Mouse (Mus musculus) heart, embryonic 14.5 days (tissue): ENCODE results near the gene Jarid2. TPM values are rescaled to one million over a fixed set of nuclear protein-coding genes. Genes with fewer than 3 reads are reported as not detected.

ENCODE experiments used
- ATAC-seq: fragments of 200-750 bp; cut with Nextera tagmentation; 2 replicates; pipeline ENCODE4 v1.8.0; 2017; ENCODE audit warnings: low read depth, moderate TSS enrichment; ENCODE audit not compliant: insufficient number of reproducible peaks, insufficient read depth, low FRiP score
- H3K27ac ChIP-seq, 2 experiments: fragments of 200-500 bp in 1 of 2; fragments of 300-500 bp in 1 of 2; sonication (generic) in 1 of 2; replicated peaks in 1 of 2; 2 replicates each; pipeline ENCODE4 v1.5.1; 2012 to 2014; ENCODE audit warnings: low read depth in 2 of 2, low read length in 2 of 2, control low read depth in 1 of 2, mild to moderate bottlenecking in 1 of 2, mixed read lengths in 1 of 2; ENCODE audit not compliant: control insufficient read depth in 1 of 2, insufficient read depth in 1 of 2
- H3K27me3 ChIP-seq: fragments of 300-500 bp; sonication (generic); 2 replicates; pipeline ENCODE4 v1.6.1; 2014; ENCODE audit warnings: mild to moderate bottlenecking, low read length, control low read depth; ENCODE audit not compliant: control insufficient read depth, insufficient read depth
- H3K36me3 ChIP-seq: fragments of 300-500 bp; sonication (generic); 2 replicates; pipeline ENCODE4 v1.6.1; 2014; ENCODE audit warnings: mild to moderate bottlenecking, control low read depth, low read length, mixed read lengths; ENCODE audit not compliant: control insufficient read depth, insufficient read depth
- H3K4me1 ChIP-seq, 2 experiments: fragments of 200-500 bp in 1 of 2; fragments of 300-500 bp in 1 of 2; sonication (generic) in 1 of 2; 2 replicates each; pipeline ENCODE4 v1.6.1; 2012 to 2014; ENCODE audit warnings: low read length in 2 of 2, control low read depth in 1 of 2, mixed read lengths in 1 of 2; ENCODE audit not compliant: control insufficient read depth in 2 of 2, insufficient read depth in 2 of 2
- H3K4me2 ChIP-seq: fragments of 300-500 bp; sonication (generic); 2 replicates; pipeline ENCODE4 v1.6.1; 2014; ENCODE audit warnings: mild to moderate bottlenecking, low read length
- H3K4me3 ChIP-seq, 2 experiments: fragments of 200-500 bp in 1 of 2; fragments of 300-500 bp in 1 of 2; sonication (generic) in 1 of 2; 2 replicates each; pipeline ENCODE4 v1.5.1; 2012 to 2014; ENCODE audit warnings: low read length in 2 of 2, mild to moderate bottlenecking in 2 of 2, control low read depth in 1 of 2, low read depth in 1 of 2, moderate library complexity in 1 of 2; ENCODE audit not compliant: control insufficient read depth in 1 of 2, insufficient read depth in 1 of 2
- H3K9ac ChIP-seq: fragments of 300-500 bp; sonication (generic); 2 replicates; pipeline ENCODE4 v1.6.1; 2014; ENCODE audit warnings: mild to moderate bottlenecking, low read length
- H3K9me3 ChIP-seq: fragments of 300-500 bp; sonication (generic); 2 replicates; pipeline ENCODE4 v1.6.1; 2016; ENCODE audit warnings: low read length, control low read depth; ENCODE audit not compliant: control insufficient read depth
- WGBS: fragments of 180-500 bp; shearing (Covaris S2); extraction: QIAGEN DNeasy Blood & Tissue Kit; methylation state at CpG from one replicate; pipeline ENCODE4 v1.1.7; 2014; 5-methylcytosine and 5-hydroxymethylcytosine counted together
- polyA plus RNA-seq: library from polyadenylated mRNA; unstranded; fragments of >200 nt; fragmentation: Nextera tagmentation; extraction: Ambion mirVana; gene quantifications from 2 replicates; pipeline ENCODE4 v1.2.1, GENCODE M21; 2014

Gene Jarid2
- polyA plus RNA-seq, 1 experiment from 2014 or later, result 17.4 TPM

DNA sequence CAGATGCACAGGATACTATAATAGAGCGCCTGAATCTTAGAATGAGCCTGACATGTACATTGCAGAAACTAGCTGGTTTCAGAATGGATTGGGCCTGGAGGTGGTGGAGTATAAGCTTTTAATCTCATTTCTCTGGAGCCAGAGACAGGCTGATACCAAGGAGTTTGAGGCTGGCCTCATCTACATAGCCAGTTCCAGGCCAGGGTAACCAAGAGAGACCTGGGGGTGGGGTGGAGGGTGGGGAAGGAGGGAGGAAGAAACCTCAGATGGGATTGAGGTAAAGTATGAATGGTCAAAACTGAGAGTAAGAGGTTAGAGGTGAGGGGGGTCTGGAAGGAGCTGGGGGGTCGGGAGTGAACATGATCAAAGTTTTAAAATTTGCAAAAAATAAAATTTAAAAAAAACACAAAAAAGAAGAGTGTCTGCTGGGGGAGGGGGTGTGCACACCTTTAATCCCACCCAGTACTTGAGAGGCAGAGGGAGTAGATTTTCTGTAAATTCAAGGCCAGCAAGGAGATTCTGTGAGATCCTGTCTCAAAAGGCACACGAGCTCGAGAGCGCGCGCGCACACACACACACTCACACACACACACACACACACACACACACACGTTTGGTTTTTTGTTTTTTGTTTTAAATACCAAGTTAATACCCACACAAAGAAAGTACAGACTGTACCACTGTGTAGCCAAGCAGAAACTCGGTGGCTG lies 22.9 kb upstream of the Jarid2 start:
- no peaks in the 10 kb centered on the region for H3K4me1 ChIP-seq
- no peak overlapping the region for H3K4me2 ChIP-seq
- WGBS, result 85% methylated on average over 10 of the region's 10 CpGs
- no peak overlapping the region for H3K4me3 ChIP-seq
- H3K27me3 ChIP-seq, result no peaks in the 10 kb centered on the region
- no peak overlapping the region for H3K9ac ChIP-seq
- H3K36me3 ChIP-seq, result no peaks in the 10 kb centered on the region
- no peaks in the 10 kb centered on the region for H3K9me3 ChIP-seq
- H3K27ac ChIP-seq, result no peak overlapping the region
- no peak for ATAC-seq

DNA sequence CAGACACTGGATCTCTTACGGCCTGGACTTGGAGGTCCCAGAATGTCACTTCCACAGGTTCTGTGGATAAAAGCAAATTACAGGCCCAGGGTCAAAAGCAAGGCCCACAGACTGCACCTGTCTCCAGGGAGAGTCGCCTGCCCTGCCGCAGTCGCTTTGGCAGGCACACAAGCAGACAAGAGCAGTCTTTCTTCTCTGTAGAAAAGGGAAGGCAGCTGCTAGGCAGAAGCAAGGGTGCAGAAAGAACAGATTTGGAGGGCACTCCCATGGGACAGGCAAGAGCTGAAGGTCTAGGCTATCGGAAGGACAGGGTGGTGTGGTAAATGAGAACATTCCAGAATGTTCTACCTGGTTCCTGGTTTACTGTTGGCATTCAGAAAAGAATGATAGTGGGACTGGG lies 22.1 kb upstream of the Jarid2 start:
- H3K4me2 ChIP-seq, result no peak overlapping the region
- no peak for ATAC-seq
- H3K9ac ChIP-seq, result no peak overlapping the region
- H3K36me3 ChIP-seq, result no peaks in the 10 kb centered on the region
- H3K27me3 ChIP-seq, result no peaks in the 10 kb centered on the region
- no peak overlapping the region for H3K27ac ChIP-seq
- H3K4me1 ChIP-seq, result no peaks in the 10 kb centered on the region
- 86% methylated on average over 5 of the region's 5 CpGs for WGBS
- H3K9me3 ChIP-seq, result no peaks in the 10 kb centered on the region
- H3K4me3 ChIP-seq, result no peak overlapping the region

DNA sequence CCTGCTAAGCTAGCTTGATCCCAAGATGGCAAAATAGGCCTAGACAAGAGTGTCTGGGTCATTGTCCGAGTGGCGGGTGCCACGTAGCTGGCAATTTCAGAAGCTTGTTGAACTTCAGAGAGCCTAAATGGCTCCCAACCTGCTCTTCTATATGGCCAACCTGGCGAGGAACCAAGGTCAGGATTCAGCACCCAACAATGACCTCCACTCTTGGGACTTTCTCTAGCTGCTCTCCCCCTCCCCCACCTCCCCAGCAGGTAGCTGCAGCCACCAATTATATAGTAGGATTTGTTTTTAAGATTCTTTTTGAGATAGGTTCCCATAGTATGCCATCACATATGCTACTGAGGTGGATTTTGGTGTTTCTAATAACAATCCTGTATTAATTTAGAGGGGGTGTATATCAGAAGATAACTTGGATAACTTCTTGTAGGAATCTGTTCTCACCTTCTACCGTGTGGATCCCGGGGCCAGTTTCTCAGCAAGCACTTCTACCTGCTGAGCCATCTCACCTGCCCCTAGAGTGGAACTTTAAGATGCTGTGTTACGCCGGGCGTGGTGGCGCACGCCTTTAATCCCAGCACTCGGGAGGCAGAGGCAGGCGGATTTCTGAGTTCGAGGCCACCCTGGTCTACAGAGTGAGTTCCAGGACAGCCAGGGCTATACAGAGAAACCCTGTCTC lies 20.8 kb upstream of the Jarid2 start:
- H3K9me3 ChIP-seq, result no peaks in the 10 kb centered on the region
- no peak for ATAC-seq
- no peaks in the 10 kb centered on the region for H3K27me3 ChIP-seq
- H3K27ac ChIP-seq, result no peak overlapping the region
- no peak overlapping the region for H3K4me3 ChIP-seq
- no peak overlapping the region for H3K9ac ChIP-seq
- H3K4me1 ChIP-seq, result no peaks in the 10 kb centered on the region
- no peak overlapping the region for H3K4me2 ChIP-seq
- H3K36me3 ChIP-seq, result no peaks in the 10 kb centered on the region
- 92% methylated on average over 14 of the region's 14 CpGs for WGBS

DNA sequence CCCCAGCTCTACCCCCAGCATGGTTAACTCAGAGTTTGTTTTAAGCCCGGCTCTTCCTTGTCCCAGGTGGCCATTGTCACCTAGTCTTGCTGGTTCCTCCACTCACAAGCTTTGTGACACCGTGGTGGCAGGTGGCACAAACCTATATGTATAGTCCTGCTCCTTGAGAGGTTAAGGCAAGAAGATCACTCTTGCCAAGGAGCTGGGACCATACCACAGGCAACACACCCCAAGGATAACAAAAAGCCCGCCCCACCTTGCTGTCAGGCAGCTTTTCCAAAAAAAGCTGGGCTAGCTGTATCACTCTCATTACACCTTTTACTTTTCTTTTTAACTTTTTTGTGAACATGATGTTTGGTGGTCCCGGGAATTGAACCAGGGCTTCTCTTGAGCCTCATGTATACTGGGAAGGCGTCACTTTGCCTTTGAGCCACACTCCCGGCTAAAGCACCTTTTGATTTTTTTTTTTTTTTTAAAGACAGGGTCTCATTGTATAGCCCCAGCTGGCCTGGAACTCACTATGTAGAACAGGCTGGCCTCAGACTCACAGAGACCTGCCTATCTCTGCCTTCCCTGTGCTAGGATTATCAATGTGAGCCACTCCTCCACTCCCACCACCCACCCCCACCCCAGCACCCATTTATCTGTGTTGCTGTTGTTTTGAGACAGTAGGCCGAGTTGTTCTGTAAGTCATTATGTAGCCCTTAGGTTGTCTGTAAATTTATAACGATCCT lies 19.4 kb upstream of the Jarid2 start:
- no peak overlapping the region for H3K9ac ChIP-seq
- no peaks in the 10 kb centered on the region for H3K9me3 ChIP-seq
- H3K27ac ChIP-seq, result no peak overlapping the region
- no peaks in the 10 kb centered on the region for H3K27me3 ChIP-seq
- ATAC-seq, result no peak
- 75% methylated on average over 8 of the region's 8 CpGs for WGBS
- H3K4me2 ChIP-seq, result no peak overlapping the region
- H3K4me1 ChIP-seq, result no peaks in the 10 kb centered on the region
- H3K4me3 ChIP-seq, result no peak overlapping the region
- no peaks in the 10 kb centered on the region for H3K36me3 ChIP-seq

DNA sequence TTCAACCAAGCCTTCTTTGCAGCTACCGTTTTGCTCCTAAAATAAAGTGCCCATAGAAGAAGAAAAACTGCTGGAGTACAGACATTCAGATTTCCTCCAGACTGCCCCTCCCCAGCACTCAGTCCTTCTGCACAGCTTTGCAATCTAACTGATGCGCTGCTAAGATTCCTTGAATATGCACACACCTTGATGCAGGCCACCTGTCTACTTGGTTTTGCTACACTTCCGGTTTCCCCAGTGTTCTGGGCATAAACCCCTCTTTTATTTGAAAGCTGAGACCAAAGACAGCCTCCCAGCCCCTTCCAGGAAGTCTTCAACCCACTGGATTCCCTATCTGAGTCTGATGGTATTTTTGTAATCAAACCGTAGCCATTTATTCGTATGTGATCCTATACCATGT lies 18.2 kb upstream of the Jarid2 start:
- no peaks in the 10 kb centered on the region for H3K27me3 ChIP-seq
- ATAC-seq, result no peak
- no peak overlapping the region for H3K4me3 ChIP-seq
- no peak overlapping the region for H3K27ac ChIP-seq
- no peaks in the 10 kb centered on the region for H3K9me3 ChIP-seq
- H3K9ac ChIP-seq, result no peak overlapping the region
- 52% methylated on average over 5 of the region's 5 CpGs for WGBS
- no peaks in the 10 kb centered on the region for H3K36me3 ChIP-seq
- H3K4me1 ChIP-seq, result no peaks in the 10 kb centered on the region
- no peak overlapping the region for H3K4me2 ChIP-seq

DNA sequence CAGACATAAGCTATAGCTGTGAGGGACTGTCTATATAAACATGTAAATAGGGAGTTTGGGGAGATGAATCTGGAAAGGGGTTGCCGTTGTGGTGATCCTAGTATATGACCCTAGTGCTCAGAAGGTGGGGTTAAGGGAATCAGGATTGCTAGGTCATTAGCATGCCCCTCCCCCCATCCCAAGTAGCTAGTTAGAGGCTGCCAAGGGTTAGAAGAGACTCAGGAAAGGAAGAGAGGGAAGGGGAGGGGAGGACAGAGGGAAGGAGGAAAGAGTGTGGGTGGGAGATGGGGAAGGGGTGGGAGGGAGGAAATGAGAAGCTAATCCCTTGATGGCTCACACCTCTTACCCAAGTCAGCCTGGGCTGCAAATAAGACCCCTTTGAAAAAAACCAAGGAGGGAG lies 17.4 kb upstream of the Jarid2 start:
- no peaks in the 10 kb centered on the region for H3K36me3 ChIP-seq
- no peak overlapping the region for H3K4me3 ChIP-seq
- no peak overlapping the region for H3K9ac ChIP-seq
- 35% methylated on average over 1 of the region's 1 CpGs for WGBS
- ATAC-seq, result no peak
- H3K27ac ChIP-seq, result no peak overlapping the region
- H3K27me3 ChIP-seq, result no peaks in the 10 kb centered on the region
- no peaks in the 10 kb centered on the region for H3K4me1 ChIP-seq
- no peaks in the 10 kb centered on the region for H3K9me3 ChIP-seq
- H3K4me2 ChIP-seq, result no peak overlapping the region

DNA sequence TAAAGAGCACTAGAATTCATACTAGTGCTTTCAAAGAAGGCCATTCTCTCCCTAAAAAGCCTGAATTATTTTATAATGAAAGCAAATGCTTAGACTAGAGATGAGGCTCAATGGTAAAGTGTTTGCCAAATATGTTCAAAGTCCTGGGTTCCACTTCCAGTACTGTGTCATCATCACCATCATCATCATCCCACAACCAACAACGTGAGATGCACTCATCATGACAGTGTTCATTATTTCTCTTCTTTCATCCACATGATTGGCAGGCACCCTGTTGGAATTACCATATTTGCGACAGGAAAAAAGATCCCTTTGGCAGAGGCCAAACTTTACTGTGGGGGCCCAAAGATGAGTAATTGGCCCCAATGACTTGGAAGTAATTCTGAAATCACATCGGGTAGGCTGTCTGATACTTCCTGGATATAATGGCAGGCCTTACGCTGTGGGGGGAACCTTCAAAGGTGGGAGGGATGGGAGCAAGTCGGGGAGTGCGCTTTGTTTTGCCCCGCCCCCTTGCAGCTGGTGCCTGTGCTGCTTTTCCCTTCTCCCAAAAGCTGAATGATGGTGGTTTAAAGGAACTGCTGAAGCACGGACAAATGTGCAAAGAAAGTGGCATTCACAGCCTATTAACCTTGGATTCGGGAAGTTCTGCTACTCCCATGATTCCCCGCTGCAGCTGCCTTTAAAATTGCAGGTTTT lies 13.9 kb upstream of the Jarid2 start:
- no peak for ATAC-seq
- H3K9me3 ChIP-seq, result no peaks in the 10 kb centered on the region
- H3K36me3 ChIP-seq, result no peaks in the 10 kb centered on the region
- H3K4me2 ChIP-seq, result no peak overlapping the region
- no peak overlapping the region for H3K9ac ChIP-seq
- no peaks in the 10 kb centered on the region for H3K27me3 ChIP-seq
- no peaks in the 10 kb centered on the region for H3K4me1 ChIP-seq
- no peak overlapping the region for H3K27ac ChIP-seq
- WGBS, result 48% methylated on average over 10 of the region's 10 CpGs
- no peak overlapping the region for H3K4me3 ChIP-seq
